37 mouse cellular contexts compared by ENCODE assay signal in genomic region chr1:136081161-136081560, GRCm38 (mm10). TPM values are rescaled to one million over a fixed set of nuclear protein-coding genes. Genes with fewer than 3 reads are reported as not detected.
"Had no signal": no experiment of that assay in that cellular context is flagged by ENCODE, and none has a peak within 500 bp of the region (broad histone marks: within the 10 kb centered on the region; RNA-seq: fewer than 3 reads in every experiment).

No protein-coding gene starts in this region.

- H3K36me3 ChIP-seq: heart, embryonic 10.5 days; heart, embryonic 12.5 days; hindbrain, embryonic 10.5 days; hindbrain, embryonic 12.5 days; hindbrain, embryonic 15.5 days; kidney, embryonic 15.5 days; limb, embryonic 12.5 days; liver, embryonic 12.5 days had no signal

- DNase-seq: gastrocnemius, adult 2 months; gastrocnemius, postnatal 10 days; gastrocnemius, postnatal 25 days; heart, adult 18-20 months; heart, postnatal 10 days; heart, postnatal 4 days; kidney, adult 11 months; kidney, adult 2 months; kidney, adult 9 months; kidney, postnatal 14 days; kidney, postnatal 36 days; layer of hippocampus, adult 9-11 months; left cerebral cortex, postnatal 4 days had no signal

- H3K9ac ChIP-seq: heart, embryonic 12.5 days; hindbrain, embryonic 12.5 days; hindbrain, embryonic 15.5 days; kidney, embryonic 15.5 days; limb, embryonic 12.5 days; liver, embryonic 12.5 days; liver, embryonic 14.5 days had no signal

- H3K4me2 ChIP-seq: heart, embryonic 12.5 days; hindbrain, embryonic 12.5 days; hindbrain, embryonic 15.5 days; kidney, embryonic 15.5 days; limb, embryonic 12.5 days; liver, embryonic 12.5 days had no signal

- H3K27ac ChIP-seq: gastrocnemius, adult 2 months; heart, embryonic 10.5 days; hindbrain, embryonic 10.5 days; hindbrain, embryonic 12.5 days; hindbrain, embryonic 15.5 days; hindbrain, postnatal 0 days; kidney, embryonic 15.5 days; kidney, postnatal 0 days; left cerebral cortex, adult 2 months; limb, embryonic 12.5 days; liver, embryonic 12.5 days; liver, embryonic 14.5 days had no signal

- H3K9me3 ChIP-seq: heart, embryonic 10.5 days; hindbrain, embryonic 15.5 days; kidney, embryonic 15.5 days; liver, embryonic 12.5 days had no signal

- ATAC-seq: hindbrain, postnatal 0 days; liver, embryonic 12.5 days had no signal

- H3K4me1 ChIP-seq: hindbrain, embryonic 10.5 days; hindbrain, embryonic 12.5 days; hindbrain, embryonic 15.5 days; kidney, embryonic 15.5 days; limb, embryonic 12.5 days had no signal

- H3K27me3 ChIP-seq: hindbrain, embryonic 12.5 days; hindbrain, embryonic 15.5 days; kidney, embryonic 15.5 days; limb, embryonic 12.5 days had no signal

- H3K4me3 ChIP-seq: gastrocnemius, adult 2 months; heart, embryonic 10.5 days; heart, embryonic 12.5 days; hindbrain, embryonic 10.5 days; hindbrain, embryonic 12.5 days; hindbrain, embryonic 15.5 days; kidney, embryonic 15.5 days; left cerebral cortex, adult 2 months; limb, embryonic 12.5 days; liver, embryonic 12.5 days had no signal

RNA-seq across cellular contexts. Expression of gene Cacna1s, which starts 28.6 kb away (rescaled TPM):
- total RNA-seq: granulocyte monocyte progenitor cell, adult 5-6 weeks had no signal
- polyA plus RNA-seq: liver, adult 2 months; liver, embryonic 14.5 days had no signal

RNA-seq across cellular contexts. Expression of gene Ascl5, which starts 30.6 kb away (rescaled TPM):
- total RNA-seq: gastrocnemius, adult 2 months; gastrocnemius, postnatal 10 days; gastrocnemius, postnatal 25 days; gastrocnemius, postnatal 4 days; granulocyte monocyte progenitor cell, adult 5-6 weeks; heart, adult 18-20 months; heart, adult 8-10 months; heart, postnatal 10 days; heart, postnatal 25 days; heart, postnatal 4 days; hindbrain, postnatal 0 days; layer of hippocampus, adult 18-20 months; layer of hippocampus, adult 8-10 months; layer of hippocampus, postnatal 25 days; liver, adult 2 months had no signal
- polyA plus RNA-seq: heart, embryonic 10.5 days; heart, embryonic 12.5 days; heart, embryonic 14.5 days; heart, embryonic 16.5 days; hindbrain, embryonic 10.5 days; hindbrain, embryonic 12.5 days; kidney, adult 2 months; kidney, embryonic 15.5 days; kidney, postnatal 0 days; large intestine, adult 2 months; limb, embryonic 12.5 days; liver, adult 2 months; liver, embryonic 12.5 days; liver, embryonic 14.5 days; liver, embryonic 16.5 days had no signal
